Mouse (Mus musculus) limb, embryonic 14.5 days (tissue): ENCODE data around the gene Mrps14. TPM values are rescaled to one million over a fixed set of nuclear protein-coding genes. Genes with fewer than 3 reads are reported as not detected.

Source experiments
- ATAC-seq: fragments of 200-750 bp; cut with Nextera tagmentation; 2 replicates; pipeline ENCODE4 v1.8.0; 2017; ENCODE audit warnings: low read depth, moderate number of reproducible peaks, moderate TSS enrichment; ENCODE audit not compliant: low FRiP score
- DNase-seq: peaks from one replicate; pipeline ENCODE4 v3.0.0-alpha.2; 2015; ENCODE audit warnings: low spot score
- H3K27ac ChIP-seq: fragments of 300-500 bp; sonication (generic); replicated peaks from 2 replicates; pipeline ENCODE4 v1.5.1; 2014; ENCODE audit warnings: low read depth, mild to moderate bottlenecking, low read length, moderate library complexity, mixed read lengths
- H3K27me3 ChIP-seq: fragments of 300-500 bp; sonication (generic); 2 replicates; pipeline ENCODE4 v1.6.1; 2014; ENCODE audit warnings: low read length, mixed read lengths; ENCODE audit not compliant: control insufficient read depth, insufficient read depth
- H3K36me3 ChIP-seq: fragments of 300-500 bp; sonication (generic); 2 replicates; pipeline ENCODE4 v1.6.1; 2014; ENCODE audit warnings: mild to moderate bottlenecking, low read length, moderate library complexity, mixed read lengths; ENCODE audit not compliant: control insufficient read depth, insufficient read depth
- H3K4me1 ChIP-seq: fragments of 300-500 bp; sonication (generic); 2 replicates; pipeline ENCODE4 v1.6.1; 2014; ENCODE audit warnings: antibody characterized with exemption, low read length, mixed read lengths; ENCODE audit not compliant: control insufficient read depth, insufficient read depth
- H3K4me2 ChIP-seq: fragments of 300-500 bp; sonication (generic); replicated peaks from 2 replicates; pipeline ENCODE4 v1.6.1; 2014; ENCODE audit warnings: low read depth, mild to moderate bottlenecking, low read length, moderate library complexity; ENCODE audit not compliant: severe bottlenecking
- H3K4me3 ChIP-seq: fragments of 300-500 bp; sonication (generic); replicated peaks from 2 replicates; pipeline ENCODE4 v1.5.1; 2014; ENCODE audit warnings: low read length
- H3K9ac ChIP-seq: fragments of 300-500 bp; sonication (generic); 2 replicates; pipeline ENCODE4 v1.6.1; 2014; ENCODE audit warnings: mild to moderate bottlenecking, low read depth, low read length, moderate library complexity; ENCODE audit not compliant: severe bottlenecking
- H3K9me3 ChIP-seq: fragments of 300-500 bp; sonication (generic); 2 replicates; pipeline ENCODE4 v1.6.1; 2016; ENCODE audit warnings: low read length; ENCODE audit not compliant: control insufficient read depth
- POLR2A ChIP-seq: fragments of 200-500 bp; IDR thresholded peaks from 2 replicates; pipeline ENCODE4 v1.8.0; 2012; ENCODE audit warnings: inconsistent platforms, mild to moderate bottlenecking, moderate library complexity, borderline replicate concordance; ENCODE audit not compliant: insufficient read depth, insufficient read length; ENCODE audit errors: extremely low read depth
- WGBS: fragments of 180-500 bp; shearing (Covaris S2); extraction: QIAGEN DNeasy Blood & Tissue Kit; methylation state at CpG from one replicate; pipeline ENCODE4 v1.1.7; 2014; 5-methylcytosine and 5-hydroxymethylcytosine counted together
- polyA plus RNA-seq, 2 experiments: library from polyadenylated mRNA; depleted of rRNA in 1 of 2; stranded (reverse) in 1 of 2; unstranded in 1 of 2; fragments of >200 nt; fragmentation: Nextera tagmentation in 1 of 2; extraction: Ambion mirVana in 1 of 2; gene quantifications; 2 replicates each; pipeline versions ENCODE4 v1.2.1 to v1.2.3; 2012 to 2014

The Mrps14 gene
- polyA plus RNA-seq, 2 experiments = 53.7 to 243 TPM

DNA sequence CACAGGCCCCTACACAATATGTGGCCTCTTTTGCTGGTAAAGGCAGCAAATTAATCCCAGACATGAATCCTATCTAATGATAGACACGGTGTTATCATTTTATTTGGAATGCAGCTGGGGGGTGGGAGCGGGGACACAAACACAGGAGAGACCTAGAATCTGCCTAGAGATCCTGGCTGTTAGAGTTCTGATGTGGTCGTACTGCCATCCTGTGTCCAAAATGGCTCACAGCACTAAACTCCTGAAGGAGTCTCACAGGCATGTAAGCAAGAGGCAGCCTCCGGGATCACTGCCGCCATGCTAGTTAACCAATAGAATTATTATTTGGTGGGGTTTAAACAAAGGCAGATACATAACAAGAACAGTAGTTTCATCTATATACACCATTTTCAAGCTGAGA lies 10.5 kb upstream of the Mrps14 start:
- DNase-seq (peak; percentile 60), ATAC-seq (peak; percentile 86)
- no peaks in the 10 kb centered on the region for H3K9me3 ChIP-seq
- H3K4me1 ChIP-seq = 0 out of 2 replicates have a peak, but pooled peaks cover 3% of the 10 kb centered on the region
- no peak overlapping the region for H3K27ac ChIP-seq
- H3K9ac ChIP-seq = no peak overlapping the region
- H3K27me3 ChIP-seq = no peaks in the 10 kb centered on the region
- H3K36me3 ChIP-seq = no peaks in the 10 kb centered on the region
- TF ChIP-seq POLR2A = no peak
- H3K4me2 ChIP-seq = no peak overlapping the region
- no peak overlapping the region for H3K4me3 ChIP-seq
- WGBS = 14% methylated on average over 5 of the region's 5 CpGs

DNA sequence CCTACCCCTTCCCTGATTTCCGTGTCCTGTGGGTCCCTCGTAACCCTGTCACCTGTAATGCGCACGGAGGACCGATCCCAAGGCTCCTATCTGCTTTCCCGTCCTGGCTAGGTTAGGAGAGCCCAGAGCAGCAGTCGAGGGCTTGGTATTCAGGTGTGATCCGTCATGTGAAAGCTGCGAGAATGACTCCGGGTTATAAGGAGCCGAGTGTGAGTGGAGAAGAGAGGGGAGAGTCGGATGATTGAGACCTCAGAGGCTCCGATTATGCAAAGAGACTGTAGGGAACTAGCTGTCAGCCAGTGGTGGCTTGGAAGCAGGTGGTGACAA lies 285 bp downstream of the Mrps14 start:
- Histone ChIP-seq H3K4me3 (peak overlapping the region; percentile 94), H3K4me2 (peak overlapping the region; percentile 81), H3K4me1 (0 out of 2 replicates have a peak, but pooled peaks cover 3% of the 10 kb centered on the region), H3K27ac (peak overlapping the region; percentile 72), H3K9ac (peak overlapping the region; percentile 84), H3K36me3 (peaks cover 29% of the 10 kb centered on the region), H3K9me3 (no peaks in the 10 kb centered on the region), H3K27me3 (no peaks in the 10 kb centered on the region)
- ATAC-seq = peak; percentile 23
- DNase-seq = no peak
- under 1% methylated on average over 13 of the region's 13 CpGs for WGBS
- TF ChIP-seq POLR2A = no peak

DNA sequence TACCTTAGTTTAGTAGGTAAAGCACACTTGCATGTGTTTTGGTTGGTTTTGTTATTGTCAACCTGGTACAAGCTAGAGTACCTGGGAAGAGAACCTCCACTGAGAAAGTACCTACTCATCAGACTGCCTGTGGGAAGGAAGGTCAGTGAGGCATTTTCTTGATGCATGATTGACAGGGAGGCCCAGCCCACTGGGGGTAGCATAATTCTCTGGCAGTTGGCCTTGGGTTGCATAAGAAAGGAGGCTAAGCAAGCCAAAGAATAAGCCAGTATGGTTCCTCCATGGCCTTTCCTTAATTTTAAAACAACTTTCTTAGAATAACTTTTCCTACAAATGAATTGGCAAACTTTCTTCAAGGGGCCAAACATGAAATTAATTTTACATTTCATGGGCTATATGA lies 10.5 kb downstream of the Mrps14 start:
- H3K27ac ChIP-seq = no peak overlapping the region
- DNase-seq = no peak
- peaks cover 64% of the 10 kb centered on the region for H3K36me3 ChIP-seq
- ATAC-seq = no peak
- no peaks in the 10 kb centered on the region for H3K9me3 ChIP-seq
- no peaks in the 10 kb centered on the region for H3K4me1 ChIP-seq
- H3K9ac ChIP-seq = no peak overlapping the region
- no peak for TF ChIP-seq POLR2A
- H3K4me2 ChIP-seq = no peak overlapping the region
- no peaks in the 10 kb centered on the region for H3K27me3 ChIP-seq
- no peak overlapping the region for H3K4me3 ChIP-seq

DNA sequence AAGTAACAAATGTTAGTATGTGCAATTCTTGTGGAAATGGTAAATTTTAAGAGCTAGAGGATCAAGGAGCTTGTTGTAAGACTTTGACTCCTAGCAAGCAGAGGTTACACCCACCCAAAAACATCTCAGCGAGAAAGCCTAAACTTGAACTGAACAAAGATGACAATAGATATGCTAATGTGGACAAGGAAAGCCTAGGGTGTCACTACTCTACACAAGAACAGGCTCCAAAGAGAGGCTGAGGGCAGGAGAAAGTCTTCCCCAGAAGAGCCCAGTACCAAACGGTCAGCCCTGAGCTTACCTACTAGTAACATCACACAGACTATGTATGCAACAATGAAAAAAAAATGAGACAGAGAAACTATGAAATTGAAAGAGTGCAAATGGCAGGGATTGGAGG lies 14.8 kb downstream of the Mrps14 start:
- TF ChIP-seq POLR2A = no peak
- H3K9ac ChIP-seq = no peak overlapping the region
- no peak overlapping the region for H3K4me2 ChIP-seq
- no peaks in the 10 kb centered on the region for H3K9me3 ChIP-seq
- no peak overlapping the region for H3K27ac ChIP-seq
- no peak overlapping the region for H3K4me3 ChIP-seq
- H3K36me3 ChIP-seq = peaks cover 29% of the 10 kb centered on the region
- H3K27me3 ChIP-seq = no peaks in the 10 kb centered on the region
- ATAC-seq (no peak), DNase-seq (no peak)
- H3K4me1 ChIP-seq = peaks cover 10% of the 10 kb centered on the region
- WGBS = 87% methylated on average over 2 of the region's 2 CpGs

DNA sequence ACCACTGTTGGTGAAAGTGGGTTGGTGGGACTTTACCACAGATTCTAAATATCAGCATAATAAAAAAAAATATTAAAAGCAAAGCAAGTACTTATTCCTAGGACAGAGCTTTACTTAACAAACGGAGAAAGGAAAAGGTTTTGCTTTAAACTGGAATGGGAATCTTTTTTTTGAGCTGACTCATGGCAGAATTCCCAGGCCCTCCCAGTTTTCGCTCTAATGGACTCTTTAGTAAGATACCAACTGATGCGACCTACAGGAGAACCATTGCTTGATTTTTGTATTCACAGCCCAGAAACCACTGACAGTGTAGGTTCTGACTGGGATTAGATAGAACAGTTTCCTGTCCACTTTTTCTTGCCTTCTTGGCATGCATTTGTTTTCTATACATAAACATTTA lies 15.6 kb downstream of the Mrps14 start:
- Histone ChIP-seq H3K9ac (no peak overlapping the region), H3K4me1 (peaks cover 10% of the 10 kb centered on the region), H3K9me3 (no peaks in the 10 kb centered on the region), H3K4me3 (peak overlapping the region; percentile 84), H3K27me3 (no peaks in the 10 kb centered on the region), H3K36me3 (peaks cover 23% of the 10 kb centered on the region), H3K4me2 (peak overlapping the region; percentile 58), H3K27ac (no peak overlapping the region)
- DNase-seq (no peak), ATAC-seq (no peak)
- no peak for TF ChIP-seq POLR2A
- WGBS = 71% methylated on average over 3 of the region's 3 CpGs

DNA sequence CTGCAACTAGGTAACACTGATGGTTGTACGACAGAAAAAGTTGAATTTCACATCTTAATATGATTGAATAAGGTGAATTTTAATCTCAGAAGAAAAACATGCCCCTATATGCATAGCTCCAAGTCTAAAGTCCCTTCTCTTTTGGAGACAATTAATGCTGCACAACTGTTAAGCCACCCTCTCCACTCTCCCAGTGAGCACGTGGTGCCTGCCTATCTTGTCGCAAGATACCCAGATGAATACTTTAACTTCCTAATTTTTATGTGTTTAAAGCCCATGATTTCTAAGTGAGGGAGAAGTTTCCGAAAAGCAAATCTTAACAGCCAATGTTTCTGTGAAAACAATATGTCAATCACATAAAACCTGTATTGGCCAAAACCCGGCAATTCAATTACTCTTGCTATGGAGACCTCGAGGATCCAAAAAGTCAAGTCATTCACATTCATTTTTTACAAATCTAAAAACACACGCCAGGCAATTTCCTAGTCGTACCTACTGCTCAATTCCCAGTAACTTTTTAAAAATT lies 16.6 kb downstream of the Mrps14 start:
- H3K36me3 ChIP-seq = peaks cover 12% of the 10 kb centered on the region
- WGBS = 1% methylated on average over 8 of the region's 8 CpGs
- DNase-seq (no peak), ATAC-seq (no peak)
- no peak for TF ChIP-seq POLR2A
- H3K4me3 ChIP-seq = peak overlapping the region; percentile 84
- H3K27me3 ChIP-seq = no peaks in the 10 kb centered on the region
- H3K4me2 ChIP-seq = peak overlapping the region; percentile 58
- H3K27ac ChIP-seq = peak overlapping the region; percentile 96
- H3K9ac ChIP-seq = peak overlapping the region; percentile 81
- no peaks in the 10 kb centered on the region for H3K9me3 ChIP-seq
- H3K4me1 ChIP-seq = peaks cover 10% of the 10 kb centered on the region
